Mouse (Mus musculus): ENCODE data around the gene Slc48a1.

GRCm38 (mm10) chr15:97807867-97808266 lies 29.5 kb downstream of the Slc48a1 start:
- TF ChIP-seq EP300 (IDR thresholded peaks at IDR 0.05; ENCODE audit: low read depth) (no peak), CTCF (IDR thresholded peaks at IDR 0.05; ENCODE audit: low read depth) (no peak)

Measured in liver, embryonic 14.5 days (tissue).